Mouse (Mus musculus) limb, embryonic 14.5 days (tissue): ENCODE data around the gene Piezo1. TPM values are rescaled to one million over a fixed set of nuclear protein-coding genes. Genes with fewer than 3 reads are reported as not detected.

Experiments
- ATAC-seq: fragments of 200-750 bp; cut with Nextera tagmentation; 2 replicates; pipeline ENCODE4 v1.8.0; 2017; ENCODE audit warnings: low read depth, moderate number of reproducible peaks, moderate TSS enrichment; ENCODE audit not compliant: low FRiP score
- DNase-seq: peaks from one replicate; pipeline ENCODE4 v3.0.0-alpha.2; 2015; ENCODE audit warnings: low spot score
- H3K27ac ChIP-seq: fragments of 300-500 bp; sonication (generic); replicated peaks from 2 replicates; pipeline ENCODE4 v1.5.1; 2014; ENCODE audit warnings: low read depth, mild to moderate bottlenecking, low read length, moderate library complexity, mixed read lengths
- H3K27me3 ChIP-seq: fragments of 300-500 bp; sonication (generic); 2 replicates; pipeline ENCODE4 v1.6.1; 2014; ENCODE audit warnings: low read length, mixed read lengths; ENCODE audit not compliant: control insufficient read depth, insufficient read depth
- H3K36me3 ChIP-seq: fragments of 300-500 bp; sonication (generic); 2 replicates; pipeline ENCODE4 v1.6.1; 2014; ENCODE audit warnings: mild to moderate bottlenecking, low read length, moderate library complexity, mixed read lengths; ENCODE audit not compliant: control insufficient read depth, insufficient read depth
- H3K4me1 ChIP-seq: fragments of 300-500 bp; sonication (generic); 2 replicates; pipeline ENCODE4 v1.6.1; 2014; ENCODE audit warnings: antibody characterized with exemption, low read length, mixed read lengths; ENCODE audit not compliant: control insufficient read depth, insufficient read depth
- H3K4me2 ChIP-seq: fragments of 300-500 bp; sonication (generic); replicated peaks from 2 replicates; pipeline ENCODE4 v1.6.1; 2014; ENCODE audit warnings: low read depth, mild to moderate bottlenecking, low read length, moderate library complexity; ENCODE audit not compliant: severe bottlenecking
- H3K4me3 ChIP-seq: fragments of 300-500 bp; sonication (generic); replicated peaks from 2 replicates; pipeline ENCODE4 v1.5.1; 2014; ENCODE audit warnings: low read length
- H3K9ac ChIP-seq: fragments of 300-500 bp; sonication (generic); 2 replicates; pipeline ENCODE4 v1.6.1; 2014; ENCODE audit warnings: mild to moderate bottlenecking, low read depth, low read length, moderate library complexity; ENCODE audit not compliant: severe bottlenecking
- H3K9me3 ChIP-seq: fragments of 300-500 bp; sonication (generic); 2 replicates; pipeline ENCODE4 v1.6.1; 2016; ENCODE audit warnings: low read length; ENCODE audit not compliant: control insufficient read depth
- POLR2A ChIP-seq: fragments of 200-500 bp; IDR thresholded peaks from 2 replicates; pipeline ENCODE4 v1.8.0; 2012; ENCODE audit warnings: inconsistent platforms, mild to moderate bottlenecking, moderate library complexity, borderline replicate concordance; ENCODE audit not compliant: insufficient read depth, insufficient read length; ENCODE audit errors: extremely low read depth
- WGBS: fragments of 180-500 bp; shearing (Covaris S2); extraction: QIAGEN DNeasy Blood & Tissue Kit; methylation state at CpG from one replicate; pipeline ENCODE4 v1.1.7; 2014; 5-methylcytosine and 5-hydroxymethylcytosine counted together
- polyA plus RNA-seq, 2 experiments: library from polyadenylated mRNA; depleted of rRNA in 1 of 2; stranded (reverse) in 1 of 2; unstranded in 1 of 2; fragments of >200 nt; fragmentation: Nextera tagmentation in 1 of 2; extraction: Ambion mirVana in 1 of 2; gene quantifications; 2 replicates each; pipeline versions ENCODE4 v1.2.1 to v1.2.3; 2012 to 2014

The Piezo1 gene
- polyA plus RNA-seq, 2 experiments = 20.7 to 93.3 TPM

- no peak overlapping the region for H3K27ac ChIP-seq
- DNase-seq = no peak
- no peaks in the 10 kb centered on the region for H3K36me3 ChIP-seq
- no peak overlapping the region for H3K4me2 ChIP-seq
- H3K9me3 ChIP-seq = no peaks in the 10 kb centered on the region
- no peak for TF ChIP-seq POLR2A
- WGBS = 69% methylated on average over 10 of the region's 10 CpGs
- H3K4me3 ChIP-seq = no peak overlapping the region
- peaks cover 2% of the 10 kb centered on the region; the same call in 1 of the 2 replicates for H3K4me1 ChIP-seq
- no peak overlapping the region for H3K9ac ChIP-seq
- H3K27me3 ChIP-seq = no peaks in the 10 kb centered on the region
- no peak for ATAC-seq
Observed at GRCm38 (mm10) chr8:122586749-122587148, 35.6 kb upstream of the Piezo1 start.

DNA sequence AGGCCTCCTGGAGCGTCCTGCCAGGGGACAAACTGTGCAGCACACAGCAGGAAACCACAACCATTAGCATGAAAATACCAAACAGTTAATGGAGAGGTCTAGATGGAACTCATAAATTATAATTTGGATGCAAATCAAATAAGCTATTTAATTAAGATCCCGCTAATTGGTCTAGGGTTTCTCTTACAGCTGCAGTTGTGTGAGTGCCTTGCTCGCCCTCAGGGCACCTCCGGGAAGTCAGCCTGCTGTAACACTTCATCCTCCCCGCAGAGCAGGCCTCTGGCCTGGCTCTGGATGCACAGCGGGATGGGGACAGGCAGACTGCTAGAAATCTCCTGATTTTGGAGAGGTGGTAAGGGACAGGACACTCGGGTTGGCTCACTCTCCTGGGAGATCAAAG, 35.0 kb upstream of the Piezo1 start:
- 29% methylated on average over 7 of the region's 7 CpGs for WGBS

DNA sequence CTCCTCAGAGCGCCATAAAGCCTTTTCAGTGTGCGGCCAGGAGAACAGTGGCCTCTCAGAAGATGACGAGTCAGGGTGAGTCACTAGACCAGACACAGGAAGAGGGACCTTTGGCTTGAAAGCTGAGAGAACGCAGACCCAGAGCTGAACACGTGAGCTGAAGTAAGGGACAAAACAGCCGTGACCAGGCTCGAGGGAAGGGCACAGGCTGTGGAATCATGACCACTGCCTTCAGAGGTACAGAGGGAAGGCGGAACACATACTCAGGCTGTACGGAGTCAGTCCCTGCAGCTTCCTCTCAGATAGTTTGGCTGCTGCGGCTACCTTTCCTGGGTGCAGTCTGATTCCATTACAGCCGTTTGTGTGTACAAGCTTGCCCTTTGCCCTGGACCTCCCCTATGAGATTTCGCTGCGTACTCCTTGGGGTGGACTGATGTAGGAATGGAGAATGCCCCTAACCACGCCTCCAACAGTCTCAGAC, 34.3 kb upstream of the Piezo1 start:
- no peak for ATAC-seq
- no peak for TF ChIP-seq POLR2A
- no peaks in the 10 kb centered on the region for H3K27me3 ChIP-seq
- no peak overlapping the region for H3K4me2 ChIP-seq
- 60% methylated on average over 14 of the region's 14 CpGs for WGBS
- no peaks in the 10 kb centered on the region for H3K36me3 ChIP-seq
- no peaks in the 10 kb centered on the region for H3K9me3 ChIP-seq
- H3K9ac ChIP-seq = no peak overlapping the region
- no peak for DNase-seq
- H3K27ac ChIP-seq = no peak overlapping the region
- peaks cover 7% of the 10 kb centered on the region; the same call in 1 of the 2 replicates for H3K4me1 ChIP-seq
- no peak overlapping the region for H3K4me3 ChIP-seq

More for the DNA sequence above, 35.0 kb upstream of the Piezo1 start:
- no peak overlapping the region for H3K27ac ChIP-seq
- ATAC-seq (no peak), DNase-seq (no peak)
- no peak for TF ChIP-seq POLR2A
- no peaks in the 10 kb centered on the region for H3K36me3 ChIP-seq
- H3K4me2 ChIP-seq = no peak overlapping the region
- H3K4me3 ChIP-seq = no peak overlapping the region
- no peak overlapping the region for H3K9ac ChIP-seq
- H3K9me3 ChIP-seq = no peaks in the 10 kb centered on the region
- H3K4me1 ChIP-seq = peaks cover 3% of the 10 kb centered on the region; the same call in 1 of the 2 replicates
- H3K27me3 ChIP-seq = no peaks in the 10 kb centered on the region

DNA sequence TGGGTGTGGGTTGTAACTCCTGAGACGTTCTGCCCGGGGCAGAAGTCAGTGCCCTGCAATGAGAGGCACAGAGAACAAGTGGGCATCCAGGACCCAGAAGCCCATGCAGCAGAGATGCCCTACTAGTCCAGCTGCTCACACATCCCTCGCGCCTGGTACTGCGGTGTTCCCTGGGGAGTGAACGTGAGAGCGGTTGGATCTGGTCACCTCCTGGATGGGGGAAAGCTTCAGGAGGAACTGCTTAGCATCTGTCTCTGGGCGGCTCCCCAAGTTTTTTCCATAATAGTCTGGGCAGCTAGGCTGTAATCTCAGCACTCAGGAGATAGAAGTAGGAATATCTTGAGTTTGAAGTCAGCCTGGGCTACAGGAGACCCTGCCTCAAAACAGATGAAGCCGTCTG, 33.9 kb upstream of the Piezo1 start:
- no peaks in the 10 kb centered on the region for H3K9me3 ChIP-seq
- ATAC-seq (no peak), DNase-seq (no peak)
- H3K36me3 ChIP-seq = no peaks in the 10 kb centered on the region
- H3K27me3 ChIP-seq = no peaks in the 10 kb centered on the region
- no peak overlapping the region for H3K4me2 ChIP-seq
- no peak overlapping the region for H3K27ac ChIP-seq
- peaks cover 10% of the 10 kb centered on the region for H3K4me1 ChIP-seq
- WGBS = 76% methylated on average over 9 of the region's 9 CpGs
- no peak overlapping the region for H3K9ac ChIP-seq
- TF ChIP-seq POLR2A = no peak
- H3K4me3 ChIP-seq = no peak overlapping the region

DNA sequence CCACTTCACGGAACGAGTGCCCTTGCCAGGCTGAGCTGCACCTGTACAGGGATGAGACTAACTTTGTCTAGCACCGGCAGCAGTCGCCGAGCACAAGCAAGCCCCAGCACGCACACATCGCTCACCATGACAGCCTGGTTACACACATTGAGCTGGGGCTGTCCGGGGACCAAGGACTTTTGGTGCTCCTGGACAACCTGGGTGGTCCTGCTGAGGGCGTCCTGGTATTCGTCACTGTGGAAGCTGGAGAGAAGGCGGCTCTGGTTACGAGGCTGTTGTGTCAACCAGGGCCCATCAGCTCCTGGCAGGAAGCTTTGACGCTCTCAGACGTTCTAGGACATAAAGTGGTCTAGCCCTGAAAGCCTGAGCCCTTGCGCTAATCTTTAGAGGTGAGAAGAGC, 29.8 kb upstream of the Piezo1 start:
- WGBS = 40% methylated on average over 15 of the region's 15 CpGs
- Histone ChIP-seq H3K27ac (no peak overlapping the region), H3K4me3 (no peak overlapping the region), H3K4me1 (peaks cover 35% of the 10 kb centered on the region), H3K4me2 (no peak overlapping the region), H3K9ac (no peak overlapping the region), H3K27me3 (no peaks in the 10 kb centered on the region), H3K9me3 (no peaks in the 10 kb centered on the region), H3K36me3 (no peaks in the 10 kb centered on the region)
- no peak for ATAC-seq
- TF ChIP-seq POLR2A = no peak
- no peak for DNase-seq

DNA sequence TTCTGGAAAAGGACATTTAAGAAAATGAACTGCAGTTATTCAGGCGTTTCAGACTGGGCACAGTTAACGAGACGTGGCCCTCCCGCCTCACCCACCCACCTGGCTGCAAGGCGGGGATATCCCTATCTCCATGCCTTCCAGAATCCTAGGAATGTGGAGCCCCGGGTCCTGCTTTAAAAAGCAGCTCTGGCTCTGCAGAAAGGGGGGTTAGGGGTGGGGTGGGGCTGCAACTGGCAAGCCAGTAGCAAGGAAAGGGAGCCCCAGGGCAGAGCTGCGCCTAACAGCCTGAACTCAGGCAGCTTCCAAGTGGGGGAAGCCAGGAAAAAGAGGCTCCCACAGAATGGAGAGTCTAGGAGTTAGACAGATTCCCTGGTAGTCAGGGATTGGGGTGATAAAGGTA, 28.1 kb upstream of the Piezo1 start:
- 7% methylated on average over 7 of the region's 7 CpGs for WGBS
- Histone ChIP-seq H3K4me2 (0 out of 2 replicates have a peak overlapping the region, but pooled peaks have one; percentile 3), H3K36me3 (peaks cover 10% of the 10 kb centered on the region; the same call in 1 of the 2 replicates), H3K4me1 (peaks cover 46% of the 10 kb centered on the region), H3K9me3 (no peaks in the 10 kb centered on the region), H3K9ac (no peak overlapping the region), H3K4me3 (no peak overlapping the region), H3K27me3 (no peaks in the 10 kb centered on the region), H3K27ac (peak overlapping the region; percentile 58)
- no peak for TF ChIP-seq POLR2A
- DNase-seq = peak; percentile 62
- ATAC-seq = 0 out of 2 replicates have a peak, but pooled peaks have one; percentile 23
